Mouse (Mus musculus) layer of hippocampus, postnatal 14 days (tissue): ENCODE measurements around the gene Ccdc138. TPM values are rescaled to one million over a fixed set of nuclear protein-coding genes. Genes with fewer than 3 reads are reported as not detected.

ENCODE experiments used
- DNase-seq, 2 experiments: peaks; one replicate each; pipeline ENCODE4 v3.0.0; 2021 to 2022; ENCODE audit warnings: low spot score in 2 of 2, mixed read lengths in 1 of 2
- total RNA-seq, 2 experiments: library from RNA; stranded (reverse); gene quantifications; 2 replicates each; pipeline ENCODE4 v1.2.3; 2021

The Ccdc138 gene
- total RNA-seq, 2 experiments from 2014 or later = 5.1 to 5.2 TPM

GRCm38 (mm10) chr10:58560521-58560920 is 62.8 kb downstream of the Ccdc138 start:
- no peak for DNase-seq

- DNase-seq = no peak
Measured at GRCm38 (mm10) chr10:58585427-58586223, 87.9 kb downstream of the Ccdc138 start.

GRCm38 (mm10) chr10:58594486-58594885 is 96.7 kb downstream of the Ccdc138 start:
- DNase-seq = no peak

- no peak for DNase-seq
Measured at GRCm38 (mm10) chr10:58595197-58595596, 97.4 kb downstream of the Ccdc138 start.

- no peak for DNase-seq
Measured at GRCm38 (mm10) chr10:58595821-58596220, 98.1 kb downstream of the Ccdc138 start.

- DNase-seq = no peak
Measured at GRCm38 (mm10) chr10:58600151-58600550, 102.4 kb downstream of the Ccdc138 start.

- no peak for DNase-seq
Measured at GRCm38 (mm10) chr10:58600983-58601382, 103.2 kb downstream of the Ccdc138 start.

- DNase-seq = peak; percentile 65 to 84
Measured at GRCm38 (mm10) chr10:58601431-58601901, 103.7 kb downstream of the Ccdc138 start.

- no peak for DNase-seq
Measured at GRCm38 (mm10) chr10:58601946-58602345, 104.2 kb downstream of the Ccdc138 start.

GRCm38 (mm10) chr10:58604779-58605178 is 107.0 kb downstream of the Ccdc138 start:
- peak in 1 of 2 experiments; percentile 68 for DNase-seq

GRCm38 (mm10) chr10:58606356-58606755 is 108.6 kb downstream of the Ccdc138 start:
- DNase-seq = no peak

GRCm38 (mm10) chr10:58608858-58609257 is 111.1 kb downstream of the Ccdc138 start:
- DNase-seq = no peak

GRCm38 (mm10) chr10:58610484-58611261 is 112.9 kb downstream of the Ccdc138 start:
- no peak for DNase-seq

- DNase-seq = no peak
Measured at GRCm38 (mm10) chr10:58614601-58615000, 116.9 kb downstream of the Ccdc138 start.

GRCm38 (mm10) chr10:58616565-58616964 is 118.8 kb downstream of the Ccdc138 start:
- DNase-seq = no peak

- DNase-seq = no peak
Measured at GRCm38 (mm10) chr10:58618501-58619216, 120.9 kb downstream of the Ccdc138 start.

GRCm38 (mm10) chr10:58619266-58619665 is 121.5 kb downstream of the Ccdc138 start:
- no peak for DNase-seq

- DNase-seq = no peak
Measured at GRCm38 (mm10) chr10:58624848-58625711, 127.3 kb downstream of the Ccdc138 start.
